Mouse (Mus musculus) lung, postnatal 4 days (tissue): ENCODE results near the gene Taok3.

Experiments
- DNase-seq, 2 experiments: peaks; one replicate each; pipeline ENCODE4 v3.0.0; 2021

The Taok3 gene

DNA sequence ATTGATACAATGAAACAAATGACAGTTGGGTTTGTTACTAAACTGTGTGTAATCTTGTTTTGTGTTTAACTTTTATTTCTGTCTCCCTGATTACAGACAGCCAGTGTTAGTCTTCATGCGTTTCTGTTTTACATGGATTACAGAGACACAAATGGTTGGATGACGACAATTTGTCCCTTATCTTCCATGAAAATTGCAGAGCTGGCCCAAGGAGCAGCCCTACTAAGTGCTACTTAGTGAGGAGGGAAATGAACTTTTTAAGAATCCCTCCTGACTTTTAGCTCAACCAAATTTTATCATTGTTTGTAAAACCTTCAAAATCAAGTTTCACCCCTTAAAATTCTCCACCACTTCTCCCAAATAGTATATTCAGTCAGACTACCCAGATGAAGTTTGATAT lies 1.7 kb upstream of the Taok3 start:
- no peak for DNase-seq

DNA sequence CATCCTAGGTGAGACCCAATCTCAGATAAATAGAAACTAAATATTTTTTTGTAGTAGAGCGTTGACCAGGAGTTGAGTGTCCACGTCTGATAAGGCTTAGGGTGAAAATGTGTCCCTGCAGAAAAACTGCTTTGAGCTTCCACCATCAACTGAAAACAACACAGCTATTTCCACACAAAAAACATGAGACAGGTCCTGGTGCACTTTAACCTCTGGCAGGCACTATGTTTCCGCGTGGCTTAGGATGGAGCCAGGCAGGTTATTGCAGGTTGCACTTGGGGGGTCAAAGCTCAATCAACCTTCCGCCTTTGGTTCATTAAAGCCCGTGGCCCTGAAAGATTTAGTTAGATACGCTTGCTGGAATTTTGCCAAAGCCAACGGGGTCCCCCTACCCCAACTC lies 1.1 kb upstream of the Taok3 start:
- no peak for DNase-seq

DNA sequence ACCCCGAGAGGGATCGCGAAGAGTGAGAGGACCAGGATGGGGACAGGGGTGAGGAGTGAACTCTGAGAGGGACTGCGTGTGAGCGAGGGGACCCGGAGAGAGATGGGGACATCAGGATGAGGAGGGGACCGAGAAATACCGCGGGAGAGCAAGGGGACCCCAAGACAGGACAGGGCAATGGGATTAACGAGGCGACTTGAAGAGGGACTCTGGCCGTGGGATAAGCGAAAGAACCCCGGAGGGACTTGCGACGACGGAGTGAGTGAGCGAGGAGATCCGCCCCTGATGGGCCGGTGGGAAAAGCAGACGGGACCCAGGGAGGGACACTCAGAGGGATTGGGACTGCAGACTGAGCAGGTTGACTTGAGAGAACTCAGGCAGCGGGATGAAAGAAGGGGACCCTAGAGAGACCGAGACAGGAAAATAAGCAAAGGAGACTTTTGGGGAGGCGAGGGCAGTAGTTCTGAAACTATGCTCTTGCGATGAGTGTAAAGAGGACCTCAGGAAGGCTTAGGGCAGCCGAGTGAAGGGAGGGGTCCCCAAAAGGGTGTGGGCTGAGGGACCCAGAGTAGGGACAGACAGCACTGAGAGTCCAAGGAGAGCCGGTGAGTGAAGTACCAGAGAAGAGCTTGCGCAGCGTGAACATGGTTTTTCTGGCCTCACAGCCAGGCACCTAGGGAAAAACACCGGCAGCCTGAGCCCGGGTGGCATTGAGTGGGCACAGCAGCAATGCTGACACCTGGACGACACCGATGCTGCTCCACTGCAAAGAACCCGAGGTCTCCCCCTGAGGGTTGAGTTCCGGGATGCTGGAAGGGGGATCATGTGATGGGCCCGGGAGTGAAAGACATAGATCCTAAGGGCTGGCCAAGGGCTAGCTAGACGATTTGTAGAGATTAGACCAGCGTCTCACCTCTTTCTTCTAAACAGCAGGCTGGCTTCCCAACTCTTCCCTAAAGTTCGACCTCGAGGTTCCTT lies 849 bp downstream of the Taok3 start:
- peak in 1 of 2 experiments; percentile 30 for DNase-seq

DNA sequence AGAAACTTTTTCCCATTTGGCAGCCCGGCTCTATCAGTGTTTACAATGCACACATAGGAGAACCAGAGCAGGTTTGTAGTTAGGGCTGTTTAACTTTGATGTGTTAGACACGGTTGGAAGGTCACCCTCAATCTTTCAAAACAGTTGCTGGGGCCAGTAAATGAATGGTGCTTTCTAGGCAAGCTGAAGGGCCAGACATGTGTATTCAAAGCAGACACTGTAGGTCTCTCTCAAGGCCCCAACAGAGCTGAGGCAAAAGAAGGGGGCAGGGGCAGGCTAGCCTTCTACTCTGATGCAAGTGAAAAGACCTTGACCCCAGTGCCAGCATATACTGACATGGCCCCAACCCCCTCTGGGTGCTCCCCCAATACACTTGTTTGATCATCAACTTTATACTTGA lies 1.7 kb downstream of the Taok3 start:
- no peak for DNase-seq

DNA sequence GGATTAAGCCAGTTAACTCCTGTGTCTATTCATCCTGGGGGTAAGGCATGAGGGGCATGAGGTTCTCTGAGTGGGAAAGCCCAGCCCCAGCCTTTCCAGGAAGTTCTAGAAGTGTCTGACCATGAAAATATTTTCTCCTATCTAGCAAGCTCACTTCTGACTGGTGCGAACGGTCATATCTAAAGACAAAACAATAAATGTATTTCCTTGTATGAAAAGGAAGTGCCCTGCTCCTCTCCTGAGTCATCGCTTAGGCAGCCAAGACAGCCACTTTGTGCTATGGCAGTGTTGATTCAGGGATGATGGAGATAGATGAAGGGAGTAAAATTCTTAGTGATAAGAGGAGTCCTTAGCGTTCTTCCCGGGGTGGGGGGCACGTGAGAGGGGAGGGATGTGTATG lies 3.2 kb downstream of the Taok3 start:
- no peak for DNase-seq

- DNase-seq, result no peak
Observed at GRCm38 (mm10) chr5:117123840-117124239, 3.9 kb downstream of the Taok3 start.

- no peak for DNase-seq
Observed at GRCm38 (mm10) chr5:117125482-117126346, 5.8 kb downstream of the Taok3 start.

DNA sequence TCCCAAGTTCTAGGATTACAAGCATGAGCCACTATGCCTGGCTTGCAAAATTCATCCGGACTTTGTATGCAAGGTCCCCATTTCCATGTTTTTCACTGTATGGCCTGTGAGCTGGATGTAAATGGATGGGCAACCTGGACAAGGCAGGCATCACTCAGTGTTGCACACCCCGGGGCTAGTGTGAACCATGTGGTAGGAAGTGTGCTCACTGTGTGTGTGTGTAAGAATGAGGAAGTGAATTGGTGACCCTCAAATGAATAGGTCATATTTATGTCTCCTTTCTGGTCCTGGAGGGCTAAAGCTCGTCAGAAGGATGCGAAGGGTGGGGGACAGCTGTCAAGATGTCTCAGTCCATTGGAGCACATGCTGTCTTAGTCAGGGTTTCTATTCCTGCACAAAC lies 7.1 kb downstream of the Taok3 start:
- no peak for DNase-seq

DNA sequence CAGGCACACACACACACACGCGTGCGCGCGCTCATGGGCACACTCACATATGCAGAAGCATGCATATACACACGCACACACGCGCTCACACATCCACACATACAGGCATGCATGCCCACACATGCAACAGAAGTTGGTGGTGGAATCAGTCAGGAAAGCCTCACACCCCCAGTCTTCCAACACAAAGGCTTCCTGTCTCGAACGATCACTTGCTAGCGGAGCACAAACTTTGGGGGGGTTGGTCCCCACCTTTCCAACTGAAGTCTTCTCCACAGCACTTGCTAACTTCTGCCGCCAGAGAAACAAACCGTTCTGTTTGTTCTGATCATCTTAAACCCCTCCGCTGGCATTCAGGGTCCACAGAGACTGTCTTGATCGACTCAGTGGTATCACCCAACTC lies 10.8 kb downstream of the Taok3 start:
- DNase-seq, result no peak

GRCm38 (mm10) chr5:117133446-117134065 lies 13.6 kb downstream of the Taok3 start:
- DNase-seq, result peak; percentile 71 to 79

DNA sequence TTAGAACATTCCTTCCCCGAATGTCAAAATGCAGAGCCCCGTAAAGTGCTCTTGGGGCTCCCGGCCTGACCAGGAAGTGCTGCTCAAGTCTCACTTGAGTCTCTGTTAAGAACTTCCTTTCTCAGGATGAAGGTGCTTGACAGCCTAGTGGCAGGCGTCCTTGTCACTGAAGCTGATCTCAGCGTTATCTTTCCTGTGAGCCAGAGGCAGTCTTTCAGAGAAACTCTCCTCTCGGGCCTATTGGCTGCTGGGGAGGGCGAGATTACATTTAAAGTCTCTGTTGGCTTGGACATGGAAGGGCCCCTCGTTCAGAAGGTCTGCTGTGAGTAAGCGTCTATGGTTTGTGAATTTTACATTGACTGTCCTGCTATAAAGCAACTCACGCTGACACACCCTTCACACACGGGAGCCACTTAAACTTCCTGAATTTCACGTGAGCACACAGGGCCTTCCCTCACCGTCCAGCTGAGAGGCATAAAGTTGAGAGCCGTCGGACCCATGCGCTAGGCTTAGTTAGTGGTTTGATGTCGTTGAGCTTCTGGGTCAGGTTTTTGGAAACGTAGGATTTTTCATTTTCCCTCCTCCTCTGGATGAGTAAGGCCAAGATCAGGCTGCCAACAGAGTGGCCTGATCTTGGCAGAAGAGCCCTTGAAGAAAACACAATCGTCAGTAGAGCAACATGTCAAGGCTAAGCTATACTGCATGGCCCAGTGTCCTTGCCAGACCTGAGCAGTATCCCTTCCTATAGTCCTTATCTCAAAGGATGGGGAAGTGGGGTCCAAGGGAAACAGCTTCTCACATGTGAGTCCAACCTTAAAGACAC lies 14.3 kb downstream of the Taok3 start:
- peak; percentile 74 to 86 for DNase-seq

GRCm38 (mm10) chr5:117134889-117135456 lies 15.0 kb downstream of the Taok3 start:
- DNase-seq, result no peak

DNA sequence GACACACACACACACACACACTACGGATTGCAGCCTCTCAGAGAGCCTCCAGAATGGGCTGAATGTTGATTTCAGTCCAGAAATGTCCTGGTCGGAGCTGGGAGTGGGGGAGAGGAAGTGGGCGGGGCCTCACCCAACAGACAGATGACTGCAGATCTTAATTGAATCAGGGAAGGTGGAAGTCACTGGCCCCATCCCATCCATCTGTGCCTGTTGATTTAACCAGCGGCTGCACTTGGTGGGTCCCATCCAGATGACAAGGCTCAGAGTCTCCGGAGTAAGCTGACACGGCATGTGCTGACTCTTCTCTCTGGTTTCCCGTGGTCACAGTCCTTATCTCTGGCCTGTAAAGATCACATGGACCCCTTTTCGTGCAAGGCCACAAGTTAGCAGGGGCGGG lies 15.9 kb downstream of the Taok3 start:
- peak; percentile 62 to 76 for DNase-seq

- no peak for DNase-seq
Observed at GRCm38 (mm10) chr5:117136570-117136969, 16.6 kb downstream of the Taok3 start.

GRCm38 (mm10) chr5:117137011-117137410 lies 17.1 kb downstream of the Taok3 start:
- peak in 1 of 2 experiments; percentile 36 for DNase-seq

DNA sequence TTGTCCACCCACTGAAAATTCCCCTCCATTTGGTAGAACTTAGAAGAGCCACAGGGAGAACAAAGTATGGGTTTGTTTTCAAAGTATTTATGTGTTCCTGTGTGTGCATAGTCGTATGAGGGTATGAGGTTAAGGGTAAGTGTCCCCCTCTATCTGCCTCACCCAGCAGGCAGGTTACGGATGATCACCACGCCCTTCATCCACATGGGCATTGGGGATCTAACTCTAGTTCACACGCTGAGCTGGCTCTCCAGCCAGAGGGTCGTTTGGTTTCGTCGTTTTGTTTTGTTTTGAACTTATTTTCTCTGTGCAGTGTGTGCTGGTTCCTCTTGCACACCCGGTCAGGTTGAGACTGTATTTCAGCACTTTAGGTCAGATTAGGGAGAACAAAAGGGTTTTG lies 17.7 kb downstream of the Taok3 start:
- DNase-seq, result no peak

- peak; percentile 79 to 88 for DNase-seq
Observed at GRCm38 (mm10) chr5:117138295-117138988, 18.5 kb downstream of the Taok3 start.

GRCm38 (mm10) chr5:117139822-117140221 lies 19.9 kb downstream of the Taok3 start:
- no peak for DNase-seq

- DNase-seq, result peak in 1 of 2 experiments; percentile 37
Observed at GRCm38 (mm10) chr5:117140374-117140773, 20.4 kb downstream of the Taok3 start.

- peak; percentile 59 to 68 for DNase-seq
Observed at GRCm38 (mm10) chr5:117143721-117144135, 23.8 kb downstream of the Taok3 start.

GRCm38 (mm10) chr5:117146165-117146564 lies 26.2 kb downstream of the Taok3 start:
- DNase-seq, result no peak
